Mouse (Mus musculus): ENCODE measurements around the gene Celf5. TPM values are rescaled to one million over a fixed set of nuclear protein-coding genes. Genes with fewer than 3 reads are reported as not detected.

Gene Celf5
- polyA plus RNA-seq, 1 experiment: 0.70 TPM

DNA sequence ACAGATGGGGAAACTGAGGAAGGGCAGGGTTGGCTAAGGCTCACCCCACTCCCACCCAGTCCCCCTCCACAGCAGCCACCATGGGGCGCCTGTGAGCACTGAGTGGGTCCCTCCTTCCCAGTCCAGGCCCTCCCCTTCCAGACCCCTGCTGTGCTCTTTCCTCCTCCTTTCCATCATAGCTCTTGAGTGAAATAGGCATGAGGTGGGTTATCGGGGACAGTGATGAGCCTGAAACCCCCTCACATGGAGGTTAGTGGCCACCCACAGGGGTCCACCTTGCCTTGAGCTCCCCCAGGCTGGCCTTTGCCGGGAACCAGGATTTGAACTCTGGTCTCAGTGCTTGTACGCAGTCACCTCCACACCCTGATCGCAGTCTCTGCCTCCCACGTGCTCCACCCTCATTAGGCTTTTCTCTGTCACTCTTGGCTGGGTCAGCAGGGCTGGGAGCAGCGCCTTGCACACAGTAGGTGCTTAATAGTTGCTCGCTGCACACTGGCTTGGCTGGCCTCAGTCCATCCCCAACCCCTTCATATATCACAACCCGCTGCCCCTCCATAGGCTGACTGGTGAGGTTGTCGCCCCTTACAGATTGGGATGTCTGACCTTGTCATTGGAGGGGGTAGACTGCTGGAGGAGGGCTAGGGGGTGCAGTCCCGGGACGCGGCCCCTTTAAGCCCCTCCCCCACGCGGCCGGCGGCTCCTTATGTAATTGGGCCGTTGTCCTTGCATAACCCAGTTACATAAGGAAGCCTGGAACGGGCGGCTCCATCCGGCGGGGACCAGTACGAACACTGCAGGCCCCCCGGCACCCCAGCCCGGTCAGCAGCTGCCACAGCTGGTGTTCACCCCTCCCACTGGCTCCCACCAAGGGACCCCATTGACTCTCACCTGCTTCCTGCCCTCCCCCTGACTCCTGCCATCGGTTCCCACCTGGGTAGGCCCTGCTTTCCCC, 68.9 kb downstream of the Celf5 start:
- peak overlapping the region; percentile 73 for H3K27ac ChIP-seq (ENCODE audit: insufficient read depth, low read length)
- no peak for DNase-seq (ENCODE audit: low read depth in 1 of 2, low spot score in 2 of 2)

DNA sequence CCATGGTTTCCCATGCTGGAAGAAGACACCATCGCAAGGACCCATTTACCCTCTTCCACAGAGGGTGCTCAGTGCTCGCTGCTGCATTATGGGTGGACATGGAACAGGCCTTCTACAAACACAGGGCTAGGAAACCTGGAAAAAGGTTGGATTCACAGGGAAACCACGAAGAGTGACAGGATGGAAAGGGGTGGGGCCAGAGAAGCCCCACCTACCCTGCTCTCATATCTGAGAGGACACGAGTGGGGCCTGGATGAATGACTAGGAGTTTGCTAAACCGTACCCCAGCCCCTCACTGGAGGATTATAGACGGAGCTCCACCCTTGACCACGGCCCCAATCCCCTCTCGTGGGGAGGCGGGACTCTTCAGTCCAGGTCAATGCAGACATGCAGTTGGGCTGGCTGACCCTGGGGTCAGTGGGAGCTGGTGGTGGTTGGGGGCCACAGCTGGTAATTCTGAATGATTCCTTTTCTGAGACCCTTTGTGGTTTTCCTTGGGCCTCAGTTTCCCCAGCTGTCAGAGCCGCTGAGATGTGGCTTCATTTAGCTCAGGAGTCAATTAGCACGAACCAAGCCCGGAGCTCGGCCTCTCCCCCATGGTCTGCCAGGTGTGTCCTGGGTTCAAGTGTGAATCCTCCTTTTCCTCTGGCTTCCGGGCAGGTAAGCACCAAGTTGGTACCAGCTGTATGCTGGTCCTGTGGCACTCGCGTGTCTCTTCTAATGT, 69.8 kb downstream of the Celf5 start:
- TF ChIP-seq CTCF (IDR thresholded peaks at IDR 0.05; ENCODE audit: extremely low read depth, insufficient read depth, insufficient read length, insufficient replicate concordance) (no peak), POLR2A (IDR thresholded peaks at IDR 0.05; ENCODE audit: low read depth, low read length) (no peak)
- Histone ChIP-seq H3K36me3 (ENCODE audit: control insufficient read depth, insufficient read depth, low read length) (0 out of 2 replicates have a peak, but pooled peaks cover 1% of the 10 kb centered on the region), H3K4me1 (ENCODE audit: control insufficient read depth, insufficient read depth, insufficient read length) (peaks cover 18% of the 10 kb centered on the region), H3K27me3 (ENCODE audit: control insufficient read depth, insufficient read depth, low read length) (no peaks in the 10 kb centered on the region), H3K4me3 (ENCODE audit: extremely low read depth, insufficient read depth, insufficient read length) (no peak overlapping the region), H3K27ac (ENCODE audit: insufficient read depth, low read length) (peak overlapping the region; percentile 73; the same call in 1 of the 2 replicates)
- DNase-seq (ENCODE audit: low read depth in 1 of 2, low spot score in 2 of 2): no peak
- whole genome bisulfite sequencing: 83% methylated on average over 16 of the region's 16 CpGs

More for the DNA sequence above, 68.9 kb downstream of the Celf5 start:
- 0 out of 2 replicates have a peak, but pooled peaks cover 2% of the 10 kb centered on the region for H3K36me3 ChIP-seq (ENCODE audit: control insufficient read depth, insufficient read depth, low read length)
- no peak overlapping the region; the same call in 1 of the 2 replicates for H3K4me3 ChIP-seq (ENCODE audit: extremely low read depth, insufficient read depth, insufficient read length)
- TF ChIP-seq CTCF (IDR thresholded peaks at IDR 0.05; ENCODE audit: extremely low read depth, insufficient read depth, insufficient read length, insufficient replicate concordance): no peak
- TF ChIP-seq POLR2A (IDR thresholded peaks at IDR 0.05; ENCODE audit: low read depth, low read length): no peak
- H3K4me1 ChIP-seq (ENCODE audit: control insufficient read depth, insufficient read depth, insufficient read length): peaks cover 10% of the 10 kb centered on the region
- H3K27me3 ChIP-seq (ENCODE audit: control insufficient read depth, insufficient read depth, low read length): no peaks in the 10 kb centered on the region
- WGBS: 32% methylated on average over 26 of the region's 26 CpGs

DNA sequence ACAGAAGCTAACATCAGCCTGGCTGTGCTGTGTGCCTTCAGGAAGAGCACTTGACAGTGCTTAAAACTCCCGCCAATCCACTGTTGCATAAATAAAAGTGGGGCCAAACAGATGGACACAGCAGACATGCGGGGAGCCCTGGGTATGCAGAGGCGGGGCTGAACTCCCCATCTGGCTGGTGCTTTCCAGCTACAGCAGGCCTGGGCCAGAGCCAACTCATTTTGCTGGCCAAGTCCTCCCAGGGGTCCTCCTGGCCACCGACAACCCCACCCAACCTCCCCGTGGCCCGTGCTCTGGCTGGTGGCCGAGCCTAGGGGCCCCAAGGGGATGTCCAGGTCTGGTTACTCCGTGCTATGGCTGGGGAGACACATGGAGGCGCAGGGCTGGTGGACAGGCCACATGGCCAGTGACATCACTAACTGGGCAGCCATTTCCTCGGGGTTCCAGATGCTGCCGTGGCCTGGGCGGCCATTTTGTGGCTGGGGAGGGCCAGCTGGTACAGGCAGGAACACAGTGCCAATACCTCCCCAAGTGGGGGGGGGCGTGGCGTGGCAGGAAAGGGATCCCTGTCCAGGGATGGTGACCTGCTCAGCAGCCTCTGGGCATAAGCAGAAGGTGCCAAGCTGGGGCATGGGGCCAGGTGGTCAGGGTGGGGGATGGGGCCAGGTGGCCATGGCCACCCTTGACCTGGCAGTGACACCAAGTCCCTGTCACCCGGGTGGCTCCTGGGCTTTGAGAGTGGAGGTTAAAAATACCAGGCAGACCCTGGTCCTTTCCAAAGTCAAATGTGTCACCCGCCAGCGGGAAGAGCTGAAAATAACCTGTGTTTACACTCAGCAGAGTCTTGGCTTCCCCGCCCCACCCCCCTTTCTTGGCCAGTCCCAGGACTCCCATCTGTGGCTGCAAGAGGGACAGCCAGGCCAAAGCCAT, 70.8 kb downstream of the Celf5 start:
- Histone ChIP-seq H3K4me1 (ENCODE audit: control insufficient read depth, insufficient read depth, insufficient read length) (peaks cover 23% of the 10 kb centered on the region; the same call in 1 of the 2 replicates), H3K27me3 (ENCODE audit: control insufficient read depth, insufficient read depth, low read length) (no peaks in the 10 kb centered on the region), H3K27ac (ENCODE audit: insufficient read depth, low read length) (peak overlapping the region; percentile 43; the same call in 1 of the 2 replicates), H3K4me3 (ENCODE audit: extremely low read depth, insufficient read depth, insufficient read length) (no peak overlapping the region), H3K36me3 (ENCODE audit: control insufficient read depth, insufficient read depth, low read length) (peaks cover 3% of the 10 kb centered on the region; the same call in 1 of the 2 replicates)
- WGBS: 77% methylated on average over 18 of the region's 18 CpGs
- no peak for DNase-seq (ENCODE audit: low read depth in 1 of 2, low spot score in 2 of 2)
- TF ChIP-seq CTCF (IDR thresholded peaks at IDR 0.05; ENCODE audit: extremely low read depth, insufficient read depth, insufficient read length, insufficient replicate concordance) (no peak), POLR2A (IDR thresholded peaks at IDR 0.05; ENCODE audit: low read depth, low read length) (no peak)

DNA sequence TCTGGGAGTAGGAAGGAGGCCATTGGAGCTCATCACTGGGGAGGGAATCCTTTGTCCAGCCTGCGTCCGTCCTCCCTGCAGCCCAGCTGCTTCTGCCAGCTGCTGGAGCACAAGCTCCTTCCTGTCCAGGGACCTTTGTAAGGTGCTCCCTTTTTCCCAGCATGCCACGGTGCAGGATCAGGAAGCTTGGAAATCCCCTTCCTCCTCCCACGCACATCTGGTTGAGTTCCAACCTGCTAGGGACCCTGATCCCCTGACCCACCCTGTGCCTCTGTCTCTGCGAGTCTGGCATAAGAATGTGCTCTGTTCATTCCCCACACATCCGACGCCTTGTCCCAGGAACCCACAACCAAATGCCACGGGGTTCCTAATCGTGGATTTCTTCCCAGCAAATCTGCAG, 71.5 kb downstream of the Celf5 start:
- 77% methylated on average over 9 of the region's 9 CpGs for WGBS
- peak overlapping the region; percentile 43 for H3K27ac ChIP-seq (ENCODE audit: insufficient read depth, low read length)

DNA sequence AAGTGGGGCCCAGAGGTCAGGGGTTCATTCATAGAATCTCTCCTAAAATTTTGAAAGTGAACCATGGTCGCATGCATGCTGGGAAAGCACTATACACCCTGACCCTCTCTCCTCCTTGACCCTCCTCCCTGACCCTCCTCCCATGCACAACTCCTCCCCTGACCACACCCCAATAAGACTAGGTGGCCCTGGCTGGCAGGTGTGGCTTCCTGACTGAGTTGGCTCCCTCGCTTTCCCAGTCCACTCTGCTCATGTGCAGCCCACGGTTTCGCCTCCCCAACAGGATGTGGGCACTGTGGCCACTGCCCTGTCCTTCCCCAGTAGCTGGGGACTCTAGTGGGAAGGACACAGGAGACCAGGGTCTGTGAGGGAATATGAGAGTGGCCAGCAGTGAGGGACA, 72.2 kb downstream of the Celf5 start:
- TF ChIP-seq CTCF (IDR thresholded peaks at IDR 0.05; ENCODE audit: extremely low read depth, insufficient read depth, insufficient read length, insufficient replicate concordance) (no peak), POLR2A (IDR thresholded peaks at IDR 0.05; ENCODE audit: low read depth, low read length) (no peak)
- Histone ChIP-seq H3K27ac (ENCODE audit: insufficient read depth, low read length) (peak overlapping the region; percentile 40; the same call in 1 of the 2 replicates), H3K4me3 (ENCODE audit: extremely low read depth, insufficient read depth, insufficient read length) (no peak overlapping the region), H3K36me3 (ENCODE audit: control insufficient read depth, insufficient read depth, low read length) (peaks cover 3% of the 10 kb centered on the region; the same call in 1 of the 2 replicates), H3K27me3 (ENCODE audit: control insufficient read depth, insufficient read depth, low read length) (no peaks in the 10 kb centered on the region), H3K4me1 (ENCODE audit: control insufficient read depth, insufficient read depth, insufficient read length) (peaks cover 23% of the 10 kb centered on the region; the same call in 1 of the 2 replicates)
- no peak for DNase-seq (ENCODE audit: low read depth in 1 of 2, low spot score in 2 of 2)
- 43% methylated on average over 4 of the region's 4 CpGs for WGBS

More for the DNA sequence above, 71.5 kb downstream of the Celf5 start:
- peaks cover 3% of the 10 kb centered on the region; the same call in 1 of the 2 replicates for H3K36me3 ChIP-seq (ENCODE audit: control insufficient read depth, insufficient read depth, low read length)
- no peak overlapping the region for H3K4me3 ChIP-seq (ENCODE audit: extremely low read depth, insufficient read depth, insufficient read length)
- no peak for TF ChIP-seq POLR2A (IDR thresholded peaks at IDR 0.05; ENCODE audit: low read depth, low read length)
- no peak for TF ChIP-seq CTCF (IDR thresholded peaks at IDR 0.05; ENCODE audit: extremely low read depth, insufficient read depth, insufficient read length, insufficient replicate concordance)
- no peak for DNase-seq (ENCODE audit: low read depth in 1 of 2, low spot score in 2 of 2)
- peaks cover 23% of the 10 kb centered on the region; the same call in 1 of the 2 replicates for H3K4me1 ChIP-seq (ENCODE audit: control insufficient read depth, insufficient read depth, insufficient read length)
- no peaks in the 10 kb centered on the region for H3K27me3 ChIP-seq (ENCODE audit: control insufficient read depth, insufficient read depth, low read length)

DNA sequence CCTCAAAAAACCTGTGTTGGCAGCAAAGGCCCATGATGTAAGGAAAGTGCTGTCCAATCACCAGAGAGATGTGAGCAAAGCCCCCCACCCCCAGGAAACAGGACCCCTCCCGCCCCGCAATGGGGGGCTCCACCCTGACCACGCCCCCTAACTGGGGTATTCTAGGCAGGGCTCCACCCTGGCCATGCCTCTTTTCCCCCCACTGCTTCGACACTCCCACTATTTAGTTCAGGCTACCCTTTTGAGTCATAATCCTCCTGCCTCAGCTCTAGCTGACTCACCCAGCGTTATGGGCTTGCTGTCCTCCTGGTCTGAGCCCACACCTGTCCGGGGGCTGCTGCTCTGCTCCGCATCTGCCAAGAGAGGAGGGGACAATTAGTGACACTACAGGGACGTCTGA, 73.2 kb downstream of the Celf5 start:
- WGBS: 45% methylated on average over 8 of the region's 8 CpGs
- no peak overlapping the region for H3K4me3 ChIP-seq (ENCODE audit: extremely low read depth, insufficient read depth, insufficient read length)
- H3K27me3 ChIP-seq (ENCODE audit: control insufficient read depth, insufficient read depth, low read length): no peaks in the 10 kb centered on the region
- H3K27ac ChIP-seq (ENCODE audit: insufficient read depth, low read length): peak overlapping the region; percentile 26; the same call in 1 of the 2 replicates
- TF ChIP-seq POLR2A (IDR thresholded peaks at IDR 0.05; ENCODE audit: low read depth, low read length): no peak
- TF ChIP-seq CTCF (IDR thresholded peaks at IDR 0.05; ENCODE audit: extremely low read depth, insufficient read depth, insufficient read length, insufficient replicate concordance): no peak
- peaks cover 5% of the 10 kb centered on the region; the same call in 1 of the 2 replicates for H3K36me3 ChIP-seq (ENCODE audit: control insufficient read depth, insufficient read depth, low read length)
- H3K4me1 ChIP-seq (ENCODE audit: control insufficient read depth, insufficient read depth, insufficient read length): peaks cover 30% of the 10 kb centered on the region
- DNase-seq (ENCODE audit: low read depth in 1 of 2, low spot score in 2 of 2): no peak

Other genes starting within 250 kb of the Celf5 start
- 5.5 and 6.1 TPM in 2 replicates for gene Zfr2, start 249.6 kb downstream of the Celf5 start, polyA plus RNA-seq (2012; rRNA removed)
- 22.5 and 30.0 TPM in 2 replicates for gene Matk, start 229.8 kb downstream of the Celf5 start, polyA plus RNA-seq (2012; rRNA removed)
- 63.6 and 86.9 TPM in 2 replicates for gene Mrpl54, start 215.8 kb downstream of the Celf5 start, polyA plus RNA-seq (2012; rRNA removed)
- gene Apba3, start 215.7 kb downstream of the Celf5 start, polyA plus RNA-seq (2012; rRNA removed): 63.0 and 77.1 TPM in 2 replicates
- 8.1 and 10.6 TPM in 2 replicates for gene Tjp3, start 191.1 kb downstream of the Celf5 start, polyA plus RNA-seq (2012; rRNA removed)
- 93.2 and 111 TPM in 2 replicates for gene Pip5k1c, start 189.7 kb downstream of the Celf5 start, polyA plus RNA-seq (2012; rRNA removed)
- 38.6 and 44.8 TPM in 2 replicates for gene Cactin, start 161.6 kb downstream of the Celf5 start, polyA plus RNA-seq (2012; rRNA removed)
- gene Tbxa2r, start 154.0 kb downstream of the Celf5 start, polyA plus RNA-seq (2012; rRNA removed): 68.1 and 92.5 TPM in 2 replicates
- gene Gipc3, start 139.4 kb downstream of the Celf5 start, polyA plus RNA-seq (2012; rRNA removed): 1.3 and 1.7 TPM in 2 replicates
- 74.8 and 92.9 TPM in 2 replicates for gene Hmg20b, start 132.2 kb downstream of the Celf5 start, polyA plus RNA-seq (2012; rRNA removed)
- gene Mfsd12, start 125.2 kb downstream of the Celf5 start, polyA plus RNA-seq (2012; rRNA removed): 20.2 and 32.6 TPM in 2 replicates
- gene 4930404N11Rik, start 116.9 kb downstream of the Celf5 start, polyA plus RNA-seq (2012; rRNA removed): 7.8 and 11.7 TPM in 2 replicates
- gene Fzr1, start 104.2 kb downstream of the Celf5 start, polyA plus RNA-seq (2012; rRNA removed): 127 and 128 TPM in 2 replicates
- 47.9 and 71.7 TPM in 2 replicates for gene Dohh, start 98.3 kb downstream of the Celf5 start, polyA plus RNA-seq (2012; rRNA removed)
- gene Gm48551, start 98.2 kb downstream of the Celf5 start, polyA plus RNA-seq (2012; rRNA removed): 2.3 and 2.9 TPM in 2 replicates
- 2.9 and 6.4 TPM in 2 replicates for gene Gm48552, start 93.7 kb downstream of the Celf5 start, polyA plus RNA-seq (2012; rRNA removed)
- gene Smim24, start 89.7 kb downstream of the Celf5 start, polyA plus RNA-seq (2012; rRNA removed): 18.3 and 22.9 TPM in 2 replicates
- 26.0 and 32.4 TPM in 2 replicates for gene Nfic, start 27.1 kb downstream of the Celf5 start, polyA plus RNA-seq (2012; rRNA removed)
- 198 and 259 TPM in 2 replicates for gene Ncln, start 13.7 kb upstream of the Celf5 start, polyA plus RNA-seq (2012; rRNA removed)
- 127 and 168 TPM in 2 replicates for gene S1pr4, start 17.4 kb upstream of the Celf5 start, polyA plus RNA-seq (2012; rRNA removed)
- gene Gna15, start 41.5 kb upstream of the Celf5 start, polyA plus RNA-seq (2012; rRNA removed): 14.8 and 15.1 TPM in 2 replicates
- gene Gna11, start 62.5 kb upstream of the Celf5 start, polyA plus RNA-seq (2012; rRNA removed): 33.8 and 38.9 TPM in 2 replicates
- 702 and 1,172 TPM in 2 replicates for gene Aes, start 76.8 kb upstream of the Celf5 start, polyA plus RNA-seq (2012; rRNA removed)
- gene Tle2, start 91.9 kb upstream of the Celf5 start, polyA plus RNA-seq (2012; rRNA removed): 49.9 and 58.6 TPM in 2 replicates
- 14.3 and 15.6 TPM in 2 replicates for gene Tle6, start 118.4 kb upstream of the Celf5 start, polyA plus RNA-seq (2012; rRNA removed)
- gene BC025920, start 123.6 kb upstream of the Celf5 start, polyA plus RNA-seq (2012; rRNA removed): 1.8 TPM in 2 replicates
- 30.3 and 39.4 TPM in 2 replicates for gene Sirt6, start 145.1 kb upstream of the Celf5 start, polyA plus RNA-seq (2012; rRNA removed)
- gene Ankrd24, start 145.8 kb upstream of the Celf5 start, polyA plus RNA-seq (2012; rRNA removed): 14.0 and 17.8 TPM in 2 replicates
- 0.29 and 0.40 TPM in 2 replicates for gene Gm10778, start 166.3 kb upstream of the Celf5 start, polyA plus RNA-seq (2012; rRNA removed)
- gene Zfp433, start 222.1 kb upstream of the Celf5 start, polyA plus RNA-seq (2012; rRNA removed): 0.34 and 0.41 TPM in 2 replicates

Data from spleen, adult 2 months (tissue).